Mouse (Mus musculus): ENCODE measurements around the gene Fbxl14. TPM values are rescaled to one million over a fixed set of nuclear protein-coding genes. Genes with fewer than 3 reads are reported as not detected.
A peak's percentile ranks its signal among the peaks of the same experiment; 100 is the strongest.
"Not testable (repeated sequence)": the region's sequence is repeated elsewhere in the genome, so short reads cannot be mapped to it uniquely, and the experiment has no call there.

Gene Fbxl14
- polyA plus RNA-seq, 1 experiment from 2014 or later = 3.9 TPM

DNA sequence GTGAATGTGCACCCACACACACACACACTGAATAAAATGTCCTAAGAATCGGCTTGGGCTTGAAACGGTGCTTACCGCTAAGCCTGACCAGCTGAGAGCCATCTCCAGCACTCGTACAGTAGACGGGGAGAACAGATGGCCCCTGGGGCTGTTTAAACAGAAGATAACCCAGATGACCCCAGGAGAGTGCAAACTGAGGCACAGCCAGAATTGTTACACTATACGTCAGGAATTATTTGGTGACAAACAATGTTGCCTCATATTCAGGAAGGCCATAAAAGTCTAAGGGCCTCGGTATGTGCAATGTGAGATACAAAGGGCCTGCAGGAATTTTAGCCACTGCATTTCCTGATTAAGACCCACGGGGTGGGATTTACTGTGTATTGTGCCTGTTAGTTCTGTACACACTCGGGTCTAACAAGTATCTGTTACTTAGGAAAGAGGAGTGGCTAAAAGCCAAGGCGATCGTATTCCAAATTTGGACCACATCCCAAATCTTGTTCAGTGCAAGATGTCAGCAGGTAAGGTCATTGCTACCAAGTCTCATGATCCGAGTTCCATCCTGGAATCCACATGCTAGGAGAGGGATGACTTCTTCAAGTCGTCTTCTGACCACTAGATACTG, 1.7 kb upstream of the Fbxl14 start:
- Histone ChIP-seq H3K9ac (replicated peaks; ENCODE audit: low read depth) (no peak overlapping the region), H3K36me3 (ENCODE audit: insufficient read depth, low read length) (no peaks in the 10 kb centered on the region), H3K4me3 (ENCODE audit: low read depth, low read length) (no peak overlapping the region), H3K27ac (ENCODE audit: low read length) (peak overlapping the region; percentile 99; the same call in 1 of the 2 replicates), H3K4me1 (ENCODE audit: insufficient read depth, low read depth, low read length) (peaks cover 15% of the 10 kb centered on the region; the same call in 1 of the 2 replicates), H3K4me2 (replicated peaks; ENCODE audit: low read depth, low read length) (0 out of 2 replicates have a peak overlapping the region, but pooled peaks have one; percentile 97), H3K9me3 (ENCODE audit: low read length) (no peaks in the 10 kb centered on the region), H3K27me3 (replicated peaks; ENCODE audit: insufficient read depth, low read length) (no peaks in the 10 kb centered on the region)
- TF ChIP-seq CTCF (IDR thresholded peaks at IDR 0.05) (no peak), EP300 (IDR thresholded peaks at IDR 0.05) (no peak)
- 20% methylated on average over 13 of the region's 13 CpGs for WGBS
- DNase-seq (ENCODE audit: low spot score) = peak; percentile 60
- ATAC-seq = no peak

GRCm38 (mm10) chr6:119478560-119479342, 717 bp upstream of the Fbxl14 start:
- WGBS = 1% methylated on average over 26 of the region's 49 CpGs
- peak overlapping the region; percentile 99 for H3K27ac ChIP-seq (ENCODE audit: low read length)
- no peaks in the 10 kb centered on the region for H3K9me3 ChIP-seq (ENCODE audit: low read length)
- TF ChIP-seq CTCF (IDR thresholded peaks at IDR 0.05) = no peak
- H3K4me3 ChIP-seq (ENCODE audit: low read depth, low read length) = peak overlapping the region; percentile 81
- peaks cover 22% of the 10 kb centered on the region; the same call in 1 of the 2 replicates for H3K4me1 ChIP-seq (ENCODE audit: insufficient read depth, low read depth, low read length)
- DNase-seq (ENCODE audit: low spot score) (peak; percentile 94), ATAC-seq (peak; percentile 92)
- H3K27me3 ChIP-seq (replicated peaks; ENCODE audit: insufficient read depth, low read length) = no peaks in the 10 kb centered on the region
- H3K4me2 ChIP-seq (replicated peaks; ENCODE audit: low read depth, low read length) = peak overlapping the region; percentile 97
- no peaks in the 10 kb centered on the region for H3K36me3 ChIP-seq (ENCODE audit: insufficient read depth, low read length)
- H3K9ac ChIP-seq (replicated peaks; ENCODE audit: low read depth) = peak overlapping the region; percentile 72

DNA sequence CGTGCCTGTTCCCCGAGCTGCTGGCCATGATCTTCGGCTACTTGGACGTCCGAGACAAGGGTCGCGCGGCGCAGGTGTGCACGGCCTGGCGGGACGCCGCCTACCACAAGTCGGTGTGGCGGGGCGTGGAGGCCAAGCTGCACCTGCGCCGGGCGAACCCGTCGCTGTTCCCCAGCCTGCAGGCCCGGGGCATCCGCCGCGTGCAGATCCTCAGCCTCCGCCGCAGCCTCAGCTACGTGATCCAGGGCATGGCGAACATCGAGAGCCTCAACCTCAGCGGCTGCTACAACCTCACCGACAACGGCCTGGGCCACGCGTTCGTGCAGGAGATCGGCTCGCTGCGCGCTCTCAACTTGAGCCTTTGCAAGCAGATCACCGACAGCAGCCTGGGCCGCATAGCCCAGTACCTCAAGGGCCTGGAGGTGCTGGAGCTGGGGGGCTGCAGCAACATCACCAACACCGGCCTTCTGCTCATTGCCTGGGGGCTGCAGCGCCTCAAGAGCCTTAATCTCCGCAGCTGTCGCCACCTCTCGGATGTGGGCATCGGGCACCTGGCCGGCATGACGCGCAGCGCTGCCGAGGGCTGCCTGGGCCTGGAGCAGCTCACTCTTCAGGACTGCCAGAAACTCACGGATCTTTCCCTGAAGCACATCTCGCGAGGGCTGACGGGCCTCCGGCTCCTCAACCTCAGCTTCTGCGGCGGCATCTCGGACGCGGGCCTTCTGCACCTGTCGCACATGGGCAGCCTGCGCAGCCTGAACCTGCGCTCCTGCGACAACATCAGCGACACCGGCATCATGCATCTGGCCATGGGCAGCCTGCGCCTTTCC, 623 bp downstream of the Fbxl14 start:
- Histone ChIP-seq H3K4me1 (ENCODE audit: insufficient read depth, low read depth, low read length) (peaks cover 22% of the 10 kb centered on the region; the same call in 1 of the 2 replicates), H3K27me3 (replicated peaks; ENCODE audit: insufficient read depth, low read length) (no peaks in the 10 kb centered on the region), H3K4me2 (replicated peaks; ENCODE audit: low read depth, low read length) (peak overlapping the region; percentile 97), H3K9ac (replicated peaks; ENCODE audit: low read depth) (peak overlapping the region; percentile 72), H3K27ac (ENCODE audit: low read length) (peak overlapping the region; percentile 99), H3K36me3 (ENCODE audit: insufficient read depth, low read length) (no peaks in the 10 kb centered on the region), H3K9me3 (ENCODE audit: low read length) (no peaks in the 10 kb centered on the region), H3K4me3 (ENCODE audit: low read depth, low read length) (peak overlapping the region; percentile 81)
- DNase-seq (ENCODE audit: low spot score) = peak; percentile 76
- peak; percentile 18 for ATAC-seq
- TF ChIP-seq EP300 (IDR thresholded peaks at IDR 0.05) = no peak
- peak; percentile 21 for TF ChIP-seq CTCF (IDR thresholded peaks at IDR 0.05)
- 3% methylated on average over 55 of the region's 70 CpGs for WGBS

DNA sequence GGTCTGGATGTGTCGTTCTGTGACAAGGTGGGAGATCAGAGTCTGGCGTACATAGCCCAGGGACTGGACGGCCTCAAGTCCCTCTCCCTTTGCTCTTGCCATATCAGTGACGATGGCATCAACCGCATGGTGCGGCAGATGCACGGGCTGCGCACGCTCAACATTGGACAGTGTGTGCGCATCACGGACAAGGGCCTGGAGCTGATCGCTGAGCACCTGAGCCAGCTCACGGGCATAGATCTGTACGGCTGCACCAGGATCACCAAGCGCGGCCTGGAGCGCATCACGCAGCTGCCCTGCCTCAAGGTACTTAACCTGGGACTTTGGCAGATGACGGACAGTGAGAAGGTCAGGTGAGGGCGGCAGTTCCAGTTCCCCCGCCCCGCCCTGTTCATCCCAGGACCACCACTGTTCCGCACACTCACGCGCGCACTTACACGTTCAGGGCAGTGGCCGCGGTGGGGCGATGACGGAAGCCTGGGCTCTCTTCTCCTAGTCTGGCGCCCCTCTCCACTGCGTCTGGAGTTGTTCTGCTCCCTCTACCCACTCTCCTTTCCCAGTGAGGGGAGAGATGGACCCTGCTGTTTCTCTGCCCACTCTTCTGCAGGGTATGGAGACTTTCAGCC, 1.4 kb downstream of the Fbxl14 start:
- no peak; the same call in 1 of the 2 replicates for TF ChIP-seq CTCF (IDR thresholded peaks at IDR 0.05)
- TF ChIP-seq EP300 (IDR thresholded peaks at IDR 0.05) = no peak
- H3K9ac ChIP-seq (replicated peaks; ENCODE audit: low read depth) = peak overlapping the region; percentile 72; the same call in 1 of the 2 replicates
- no peaks in the 10 kb centered on the region for H3K27me3 ChIP-seq (replicated peaks; ENCODE audit: insufficient read depth, low read length)
- peaks cover 22% of the 10 kb centered on the region; the same call in 1 of the 2 replicates for H3K4me1 ChIP-seq (ENCODE audit: insufficient read depth, low read depth, low read length)
- H3K27ac ChIP-seq (ENCODE audit: low read length) = 0 out of 2 replicates have a peak overlapping the region, but pooled peaks have one; percentile 99
- 3% methylated on average over 32 of the region's 33 CpGs for WGBS
- peak; percentile 28 for DNase-seq (ENCODE audit: low spot score)
- no peaks in the 10 kb centered on the region for H3K9me3 ChIP-seq (ENCODE audit: low read length)
- H3K4me2 ChIP-seq (replicated peaks; ENCODE audit: low read depth, low read length) = peak overlapping the region; percentile 97
- no peak for ATAC-seq
- H3K36me3 ChIP-seq (ENCODE audit: insufficient read depth, low read length) = no peaks in the 10 kb centered on the region
- peak overlapping the region; percentile 81 for H3K4me3 ChIP-seq (ENCODE audit: low read depth, low read length)

- Histone ChIP-seq H3K4me3 (ENCODE audit: low read depth, low read length) (0 out of 2 replicates have a peak overlapping the region, but pooled peaks have one; percentile 0), H3K4me1 (ENCODE audit: insufficient read depth, low read depth, low read length) (peaks cover 22% of the 10 kb centered on the region; the same call in 1 of the 2 replicates), H3K4me2 (replicated peaks; ENCODE audit: low read depth, low read length) (peak overlapping the region; percentile 50)
- not testable (repeated sequence) for DNase-seq (ENCODE audit: low spot score); H3K27ac ChIP-seq (ENCODE audit: low read length); H3K9ac ChIP-seq (replicated peaks; ENCODE audit: low read depth); H3K36me3 ChIP-seq (ENCODE audit: insufficient read depth, low read length); ATAC-seq; H3K27me3 ChIP-seq (replicated peaks; ENCODE audit: insufficient read depth, low read length); H3K9me3 ChIP-seq (ENCODE audit: low read length)
- 5% methylated on average over 10 of the region's 10 CpGs for WGBS
Observed at GRCm38 (mm10) chr6:119481741-119482390, 2.4 kb downstream of the Fbxl14 start.

Data from lung, postnatal 0 days (tissue).